Mouse (Mus musculus): ENCODE measurements around the gene Cadps. TPM values are rescaled to one million over a fixed set of nuclear protein-coding genes. Genes with fewer than 3 reads are reported as not detected.

The Cadps gene
- polyA plus RNA-seq, 2 experiments from 2014 or later = 0.57 TPM; not detected in 1

DNA sequence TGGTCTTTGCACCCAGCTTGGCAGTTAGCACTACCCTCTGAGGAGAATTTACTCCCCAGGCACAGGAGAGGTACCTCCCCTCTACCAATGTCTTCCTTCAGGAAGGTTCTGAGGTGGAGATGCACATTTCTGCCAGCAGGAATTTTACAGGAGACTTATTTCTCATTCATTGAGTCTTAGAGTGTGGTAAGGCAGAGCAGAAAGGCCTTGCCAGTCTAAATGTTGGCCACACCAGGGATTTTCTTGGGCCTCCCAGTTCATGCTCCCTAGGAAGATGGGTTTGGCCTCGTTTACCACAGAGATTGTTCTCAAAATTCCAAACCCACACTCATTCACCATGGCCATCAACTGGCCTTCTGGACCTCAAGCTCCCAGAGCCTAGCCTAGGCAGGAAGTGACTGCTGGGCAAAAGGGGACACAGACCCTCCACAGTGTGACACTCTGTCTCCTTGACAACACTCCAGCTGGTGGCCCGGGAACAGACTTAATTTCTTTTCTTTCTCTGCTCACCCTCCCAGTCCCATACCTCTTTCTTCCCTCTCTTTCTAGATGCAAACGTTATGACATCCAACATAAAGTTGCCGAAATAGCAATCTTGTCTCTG lies 434.6 kb downstream of the Cadps start:
- ATAC-seq = no peak

- ATAC-seq = no peak
Measured at GRCm38 (mm10) chr14:12387176-12387575, 435.7 kb downstream of the Cadps start.

DNA sequence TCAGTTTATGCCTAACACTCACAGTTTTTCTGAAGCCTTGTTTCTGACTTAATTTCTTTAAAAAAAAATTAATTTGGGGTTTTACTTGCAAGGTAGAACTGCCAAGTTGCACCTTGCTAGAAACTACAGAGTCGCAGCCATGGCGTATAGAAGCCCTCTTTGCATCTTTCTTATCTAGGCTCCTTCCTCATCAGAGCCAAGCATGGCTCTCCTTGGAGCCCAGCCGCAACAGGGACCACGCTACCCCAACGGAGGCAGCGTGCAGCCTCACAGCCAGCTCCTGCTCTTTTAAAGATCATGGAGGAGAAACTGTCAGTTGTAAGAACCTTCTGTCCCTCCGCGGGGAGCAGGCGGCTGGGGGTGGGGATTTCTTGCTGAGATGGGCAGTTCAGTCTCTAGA lies 445.0 kb downstream of the Cadps start:
- no peak for ATAC-seq

- no peak for ATAC-seq
Measured at GRCm38 (mm10) chr14:12377289-12377688, 445.6 kb downstream of the Cadps start.

GRCm38 (mm10) chr14:12375451-12375850 lies 447.4 kb downstream of the Cadps start:
- ATAC-seq = no peak

- ATAC-seq = no peak
Measured at GRCm38 (mm10) chr14:12350271-12350916, 472.5 kb downstream of the Cadps start.

- no peak for ATAC-seq
Measured at GRCm38 (mm10) chr14:12349334-12350090, 473.4 kb downstream of the Cadps start.

DNA sequence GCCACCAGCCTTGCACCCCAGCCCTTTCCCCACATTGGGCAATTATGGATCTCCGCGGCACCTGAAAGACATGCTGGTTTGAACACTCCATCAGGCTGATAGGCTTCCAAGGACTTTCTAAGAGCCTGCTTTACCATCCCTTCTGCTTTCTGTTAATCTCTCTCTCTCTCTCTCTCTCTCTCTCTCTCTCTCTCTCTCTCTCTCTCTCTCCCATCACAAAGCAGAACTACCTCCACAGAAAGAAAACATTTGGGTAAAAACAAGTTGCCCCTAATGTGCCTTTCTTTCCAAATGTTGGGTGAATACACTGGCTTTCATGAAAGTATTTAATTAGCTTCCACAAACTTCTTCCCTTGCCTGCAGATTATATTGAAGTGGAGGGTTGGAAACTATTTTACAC lies 474.8 kb downstream of the Cadps start, which contains the start of gene Fezf2:
Fezf2 (minus strand) TSS at position 101 of the 400 bp plus-strand sequence.
- ATAC-seq = no peak

DNA sequence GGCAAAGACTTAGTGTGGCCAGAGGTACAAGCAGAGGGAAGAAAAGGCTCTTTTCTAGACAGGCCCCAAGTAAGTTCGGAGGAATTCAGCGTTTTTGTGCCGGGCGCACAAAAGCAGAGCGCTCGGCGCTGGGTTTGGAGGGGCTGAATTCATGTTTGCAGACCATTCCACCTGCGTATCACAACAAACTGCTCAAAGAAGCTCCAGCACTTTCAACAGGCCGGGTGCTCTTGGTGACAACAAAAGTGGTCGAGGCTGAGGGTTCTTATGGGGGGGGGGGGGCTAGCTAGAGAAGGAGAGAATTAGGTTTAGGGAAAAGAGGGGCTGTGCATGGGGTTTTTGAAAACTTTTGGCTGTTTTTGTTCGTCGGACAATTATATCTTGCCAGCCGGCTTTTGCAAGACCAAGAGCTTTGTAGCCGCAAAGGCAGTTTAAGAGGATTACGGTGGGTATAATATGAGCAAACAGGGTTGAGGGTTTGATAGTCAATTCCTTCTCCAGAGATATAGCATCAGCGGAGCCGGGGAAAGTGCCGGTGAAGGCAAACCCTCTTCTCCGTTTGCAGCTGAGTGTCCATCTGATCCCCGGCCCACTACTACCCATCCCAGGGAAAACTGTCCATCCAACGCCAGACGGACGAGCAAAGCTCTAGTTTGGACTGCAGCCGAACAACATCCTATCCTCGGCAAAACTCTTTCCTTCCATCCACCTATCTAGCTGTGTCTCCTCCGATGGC lies 475.8 kb downstream of the Cadps start:
- no peak for ATAC-seq

- no peak for ATAC-seq
Measured at GRCm38 (mm10) chr14:12346011-12346864, 476.6 kb downstream of the Cadps start.

GRCm38 (mm10) chr14:12345241-12345921 lies 477.5 kb downstream of the Cadps start:
- no peak for ATAC-seq

DNA sequence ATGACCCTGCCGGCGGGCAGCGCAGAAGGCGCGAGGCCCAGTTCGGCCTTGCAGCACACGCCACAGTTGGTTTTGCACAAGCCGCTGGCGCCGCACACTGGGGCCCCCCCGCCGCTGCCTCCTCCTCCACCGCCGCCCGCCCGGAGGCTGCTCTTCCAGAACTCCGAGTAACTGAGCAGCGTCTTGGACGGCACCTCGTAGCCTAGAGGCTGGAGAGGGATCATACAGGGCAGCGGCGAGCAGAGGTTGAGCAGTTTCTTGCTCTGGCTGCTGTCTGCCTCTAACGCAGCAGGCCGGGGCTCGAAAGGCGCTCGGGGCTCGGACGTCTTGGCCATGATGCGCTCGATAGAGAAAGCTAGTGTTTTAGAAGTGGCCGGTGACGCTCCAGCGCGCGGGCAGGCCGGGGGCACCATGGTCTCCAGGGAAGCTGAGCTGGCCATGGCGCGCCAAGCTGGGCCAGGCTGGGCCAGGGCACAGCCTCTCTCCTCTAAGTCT lies 478.1 kb downstream of the Cadps start:
- no peak for ATAC-seq

GRCm38 (mm10) chr14:12344061-12344745 lies 478.7 kb downstream of the Cadps start:
- ATAC-seq = no peak

DNA sequence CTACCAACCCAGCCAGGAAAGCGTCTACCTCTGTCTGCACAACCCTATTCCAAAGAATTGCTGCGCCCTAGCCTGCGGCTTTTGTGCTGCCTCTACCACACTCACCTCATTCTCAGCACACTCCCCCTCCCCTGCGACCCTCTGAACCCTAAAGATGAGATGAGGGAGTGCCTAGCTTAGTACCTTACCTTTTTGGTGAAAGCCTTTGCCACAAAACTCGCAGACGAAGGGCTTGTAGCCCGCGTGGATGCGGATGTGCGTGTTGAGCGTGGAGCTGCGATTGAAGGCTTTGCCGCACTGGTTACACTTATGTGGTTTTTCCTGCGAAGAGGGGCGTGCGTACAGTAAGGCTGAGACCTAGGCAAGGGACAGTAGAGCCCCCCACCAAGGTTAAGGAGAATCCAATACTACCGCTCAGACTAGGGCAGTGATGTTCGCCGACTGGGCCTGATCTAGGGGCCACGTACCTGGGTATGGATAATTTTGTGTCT lies 479.4 kb downstream of the Cadps start:
- ATAC-seq = no peak

- ATAC-seq = no peak
Measured at GRCm38 (mm10) chr14:12342458-12343131, 480.3 kb downstream of the Cadps start.

DNA sequence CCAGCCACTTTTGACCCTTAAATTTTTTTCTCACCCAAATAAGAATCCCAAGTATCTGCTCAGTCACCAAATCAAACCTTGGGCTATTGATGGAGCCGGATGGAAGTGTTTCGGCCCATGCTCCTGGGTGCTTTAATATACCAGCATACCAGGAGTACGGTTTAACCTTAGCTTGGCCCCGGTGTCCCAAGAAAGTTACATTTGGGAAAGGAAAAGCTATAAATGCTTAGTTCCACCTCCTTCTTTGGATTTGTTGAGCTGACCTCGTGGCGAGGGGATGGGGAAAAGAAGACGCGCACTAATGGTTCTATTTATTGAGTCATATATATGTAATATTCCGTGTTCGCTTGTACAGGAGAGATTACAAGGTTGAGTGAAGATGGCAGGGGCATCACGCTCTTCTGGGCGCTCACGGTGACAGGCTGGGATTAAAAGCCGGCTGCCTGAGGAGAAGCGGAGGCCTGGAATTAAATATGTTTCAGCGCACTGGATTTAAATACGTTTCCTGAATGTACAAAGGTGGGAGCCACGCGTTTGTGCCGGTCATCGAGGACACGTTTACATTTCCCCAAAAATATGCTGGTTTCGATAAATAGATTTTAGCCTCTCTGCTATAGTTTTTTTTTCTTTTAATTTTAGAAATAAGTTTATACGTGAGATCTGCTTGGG lies 481.0 kb downstream of the Cadps start:
- ATAC-seq = no peak

DNA sequence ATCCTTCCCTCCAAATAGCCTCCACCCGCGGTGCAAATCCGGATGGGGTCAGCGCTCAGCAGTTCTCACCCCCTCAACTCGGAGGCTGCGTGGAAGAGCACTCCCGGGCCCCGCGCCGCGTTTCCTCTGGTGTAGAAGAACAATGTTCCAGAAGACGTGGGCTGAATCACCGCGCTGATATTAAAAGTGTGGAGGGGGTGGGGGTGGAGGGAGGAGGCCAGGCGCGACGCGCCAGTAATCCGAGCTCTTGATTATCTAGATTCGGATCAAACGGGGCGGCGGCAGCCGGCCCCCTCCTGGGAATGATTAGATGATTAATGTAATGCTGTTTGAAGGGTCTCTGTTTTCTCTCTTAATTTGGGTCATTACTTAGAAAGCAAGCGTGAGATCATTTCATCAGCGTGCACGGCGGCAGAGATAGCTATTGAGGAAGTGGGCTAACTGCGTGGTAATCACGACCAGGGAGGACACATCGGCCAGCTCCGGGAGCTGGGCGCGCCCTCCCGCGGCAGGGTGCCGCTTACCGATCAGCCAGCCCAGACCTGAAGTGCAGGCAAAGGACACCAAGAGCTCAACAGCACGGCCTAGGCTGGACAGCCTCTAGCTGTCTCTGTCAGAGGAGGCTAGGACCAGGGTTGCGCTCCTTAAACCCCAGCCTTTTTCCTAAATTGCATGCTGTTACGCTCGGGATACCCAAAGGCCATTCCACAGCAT lies 481.6 kb downstream of the Cadps start:
- no peak for ATAC-seq

GRCm38 (mm10) chr14:12340238-12341074 lies 482.4 kb downstream of the Cadps start:
- ATAC-seq = no peak

Data from activated CD4-positive, CD25-positive, alpha-beta regulatory T cell, adult 4 months (primary cell).